Mouse (Mus musculus): ENCODE measurements around the gene Fer. TPM values are rescaled to one million over a fixed set of nuclear protein-coding genes. Genes with fewer than 3 reads are reported as not detected.
"Not testable (repeated sequence)": the region's sequence is repeated elsewhere in the genome, so short reads cannot be mapped to it uniquely, and the experiment has no call there.

Fer gene
- polyA plus RNA-seq, 1 experiment from 2014 or later: 37.9 TPM

DNA sequence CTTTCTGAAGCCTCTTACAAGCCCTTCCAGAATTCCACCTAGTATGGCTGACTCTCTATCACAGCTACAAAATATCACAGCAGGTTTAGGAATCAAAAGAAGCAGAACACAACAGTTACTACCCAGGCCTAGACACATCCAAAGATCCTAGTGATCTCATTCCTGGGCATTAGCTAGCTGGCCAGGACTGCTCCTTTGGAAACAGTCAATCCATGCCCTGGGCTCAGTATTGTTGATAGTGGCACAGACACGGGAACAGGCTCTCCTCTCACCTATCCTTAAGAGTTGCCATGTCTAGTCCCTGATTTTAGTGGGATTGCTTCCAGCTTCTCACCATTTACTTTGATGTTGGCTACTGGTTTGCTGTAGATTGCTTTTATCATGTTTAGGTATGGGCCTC lies 20.6 kb upstream of the Fer start:
- Histone ChIP-seq H3K9ac (no peak overlapping the region), H3K4me2 (no peak overlapping the region), H3K36me3 (no peaks in the 10 kb centered on the region), H3K27ac (no peak overlapping the region), H3K4me3 (no peak overlapping the region), H3K27me3 (no peaks in the 10 kb centered on the region), H3K4me1 (replicated peaks) (no peaks in the 10 kb centered on the region), H3K9me3 (no peaks in the 10 kb centered on the region)
- ATAC-seq (ENCODE audit: low FRiP score): no peak
- 83% methylated on average over 1 of the region's 1 CpGs for WGBS

DNA sequence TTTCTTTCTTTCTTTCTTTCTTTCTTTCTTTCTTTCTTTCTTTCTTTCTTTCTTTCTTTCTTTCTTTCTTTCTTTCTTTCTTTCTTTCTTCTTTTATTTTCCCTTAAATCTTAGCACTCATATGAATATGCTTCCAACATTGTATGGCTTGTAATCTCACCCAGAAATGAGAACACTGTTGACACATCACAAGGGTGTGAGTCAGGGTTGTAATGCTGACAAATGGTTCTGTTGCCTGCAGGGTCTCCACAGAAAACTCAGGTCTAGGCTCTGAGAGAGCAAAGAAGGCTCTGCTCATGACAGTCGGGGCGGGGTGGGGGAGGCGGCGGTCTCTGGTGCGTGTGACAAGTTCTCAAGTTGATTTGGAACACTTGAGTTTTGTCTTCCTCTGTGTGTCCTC lies 17.9 kb upstream of the Fer start:
- WGBS: 77% methylated on average over 5 of the region's 5 CpGs
- no peak for ATAC-seq (ENCODE audit: low FRiP score)
- H3K4me1 ChIP-seq (replicated peaks): peaks cover 6% of the 10 kb centered on the region; the same call in 1 of the 2 replicates

DNA sequence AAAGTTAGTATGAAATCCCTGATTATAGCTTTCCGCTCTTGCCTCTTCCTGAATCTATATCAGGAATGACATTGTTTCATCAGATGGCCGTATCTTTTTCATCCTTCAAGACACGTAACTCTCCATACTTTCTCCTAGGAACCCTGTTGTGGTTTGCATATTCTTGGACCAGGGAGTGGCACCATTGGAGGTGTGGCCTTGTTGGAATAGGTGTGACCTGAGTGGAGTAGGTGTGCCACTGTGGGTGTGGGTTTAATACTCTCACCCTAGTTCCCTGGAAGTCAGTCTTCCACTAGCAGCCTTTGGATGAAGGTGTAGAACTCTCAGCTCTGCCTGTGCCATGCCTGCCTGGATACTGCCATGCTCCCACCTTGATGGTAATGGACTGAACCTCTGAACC lies 17.1 kb upstream of the Fer start:
- WGBS: 95% methylated on average over 3 of the region's 3 CpGs
- ATAC-seq (ENCODE audit: low FRiP score); H3K27me3 ChIP-seq: not testable (repeated sequence)

More for the DNA sequence above, 17.9 kb upstream of the Fer start:
- Histone ChIP-seq H3K9me3 (no peaks in the 10 kb centered on the region), H3K27me3 (no peaks in the 10 kb centered on the region), H3K36me3 (no peaks in the 10 kb centered on the region), H3K9ac (no peak overlapping the region), H3K4me2 (no peak overlapping the region), H3K4me3 (no peak overlapping the region), H3K27ac (no peak overlapping the region)

DNA sequence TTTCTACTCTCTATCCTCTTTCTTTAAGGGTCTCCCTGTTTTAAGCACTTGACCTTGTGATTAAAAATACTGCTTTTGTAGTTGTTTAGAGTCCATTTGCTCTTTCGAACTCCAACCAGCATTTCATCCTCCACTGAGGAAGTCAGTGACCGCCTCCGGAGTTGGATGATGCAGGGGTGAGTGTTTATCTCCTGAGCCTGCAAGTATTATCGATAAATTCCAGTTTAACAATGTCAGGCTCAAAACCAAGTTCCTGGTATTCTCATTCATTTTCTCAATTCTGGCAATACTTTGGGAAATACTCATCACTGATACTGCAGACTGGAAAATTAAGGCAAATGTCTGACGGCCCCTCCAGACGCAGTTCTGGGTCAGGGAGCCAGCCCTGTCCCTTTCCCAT lies 13.7 kb upstream of the Fer start:
- Histone ChIP-seq H3K4me1 (replicated peaks) (peaks cover 6% of the 10 kb centered on the region; the same call in 1 of the 2 replicates), H3K36me3 (no peaks in the 10 kb centered on the region), H3K9me3 (no peaks in the 10 kb centered on the region), H3K4me3 (peak overlapping the region; percentile 52), H3K4me2 (peak overlapping the region; percentile 57), H3K27me3 (no peaks in the 10 kb centered on the region), H3K9ac (peak overlapping the region; percentile 79), H3K27ac (peak overlapping the region; percentile 78)
- peak; percentile 70 for ATAC-seq (ENCODE audit: low FRiP score)
- WGBS: 10% methylated on average over 6 of the region's 6 CpGs

More for the DNA sequence above, 17.1 kb upstream of the Fer start:
- H3K9ac ChIP-seq; H3K36me3 ChIP-seq; H3K4me2 ChIP-seq; H3K9me3 ChIP-seq; H3K4me3 ChIP-seq; H3K27ac ChIP-seq; H3K4me1 ChIP-seq (replicated peaks): not testable (repeated sequence)

DNA sequence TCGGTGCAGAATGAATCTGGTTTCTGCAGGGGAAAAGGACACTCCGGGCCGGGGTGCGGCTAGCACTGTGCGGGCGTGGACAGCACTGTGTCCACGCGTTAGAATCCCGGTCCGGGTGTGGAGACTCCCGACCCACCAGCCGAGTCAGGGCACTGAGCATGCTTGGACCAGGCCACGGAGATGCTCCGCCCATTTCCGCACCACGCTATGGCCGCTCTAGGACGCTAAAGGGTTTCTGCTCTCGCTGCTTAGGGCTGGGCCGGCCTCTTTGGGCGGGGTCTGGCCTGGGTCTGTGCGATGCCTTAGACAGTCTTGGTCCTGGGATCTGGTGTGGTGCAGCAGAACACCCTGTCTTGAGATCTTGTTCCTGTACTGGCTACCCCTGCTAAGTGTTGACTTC lies 13.3 kb upstream of the Fer start:
- peak overlapping the region; percentile 79 for H3K9ac ChIP-seq
- no peaks in the 10 kb centered on the region for H3K9me3 ChIP-seq
- peaks cover 6% of the 10 kb centered on the region; the same call in 1 of the 2 replicates for H3K4me1 ChIP-seq (replicated peaks)
- WGBS: 0% methylated on average over 22 of the region's 22 CpGs
- H3K27me3 ChIP-seq: no peaks in the 10 kb centered on the region
- ATAC-seq (ENCODE audit: low FRiP score): peak; percentile 99
- peak overlapping the region; percentile 57 for H3K4me2 ChIP-seq
- H3K36me3 ChIP-seq: no peaks in the 10 kb centered on the region
- peak overlapping the region; percentile 78 for H3K27ac ChIP-seq
- H3K4me3 ChIP-seq: peak overlapping the region; percentile 52

DNA sequence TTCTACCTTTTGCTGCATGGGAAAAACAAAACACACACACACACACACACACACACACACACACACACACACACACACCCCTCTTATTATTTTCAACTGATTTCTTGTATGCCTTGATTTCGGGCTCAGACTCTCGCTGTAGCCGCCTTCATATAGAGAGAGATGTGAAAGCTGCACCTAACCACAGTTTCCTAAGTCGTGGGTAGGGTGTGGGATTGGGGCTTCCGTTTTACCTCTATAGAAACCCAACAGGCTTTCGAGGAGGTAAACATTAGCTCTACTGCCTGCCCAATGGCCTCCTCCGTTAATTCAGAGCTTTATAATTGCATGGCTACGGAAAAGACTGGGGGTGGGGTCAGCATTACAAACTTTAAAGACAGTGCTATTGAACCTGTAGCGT lies 12.8 kb upstream of the Fer start:
- Histone ChIP-seq H3K27ac (no peak overlapping the region), H3K9ac (peak overlapping the region; percentile 79; the same call in 1 of the 2 replicates), H3K4me1 (replicated peaks) (peaks cover 6% of the 10 kb centered on the region; the same call in 1 of the 2 replicates), H3K4me3 (peak overlapping the region; percentile 52; the same call in 1 of the 2 replicates), H3K27me3 (no peaks in the 10 kb centered on the region), H3K9me3 (no peaks in the 10 kb centered on the region), H3K36me3 (no peaks in the 10 kb centered on the region), H3K4me2 (peak overlapping the region; percentile 57)
- 87% methylated on average over 9 of the region's 9 CpGs for WGBS
- ATAC-seq (ENCODE audit: low FRiP score): peak; percentile 36

DNA sequence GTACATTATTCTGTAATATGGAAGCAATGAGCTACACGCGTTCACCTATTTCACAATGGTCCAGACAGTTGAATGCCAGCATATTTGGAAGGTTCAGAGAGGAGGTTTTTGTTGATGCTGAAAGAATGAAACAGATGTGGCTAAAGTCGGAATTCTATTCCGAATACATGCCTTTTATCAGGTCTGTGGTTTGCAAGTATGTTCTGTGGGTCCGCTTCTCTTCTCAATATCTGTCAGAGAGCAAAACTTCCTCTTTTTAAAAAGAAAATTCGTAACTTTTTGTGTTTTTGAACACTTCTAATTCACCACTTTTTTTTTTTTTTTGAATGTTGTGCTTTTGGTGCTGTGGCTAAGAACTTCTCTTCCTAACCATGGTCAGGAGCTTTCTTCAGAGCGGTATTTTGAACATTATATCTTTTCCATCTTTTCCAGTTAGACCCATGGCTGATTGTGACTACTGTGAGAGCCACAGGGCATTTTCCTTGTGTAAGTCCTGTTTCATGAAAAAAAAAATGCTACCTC lies 5.8 kb upstream of the Fer start:
- Histone ChIP-seq H3K9ac (no peak overlapping the region), H3K9me3 (no peaks in the 10 kb centered on the region), H3K4me2 (no peak overlapping the region), H3K36me3 (no peaks in the 10 kb centered on the region), H3K27ac (no peak overlapping the region), H3K27me3 (no peaks in the 10 kb centered on the region), H3K4me1 (replicated peaks) (no peaks in the 10 kb centered on the region), H3K4me3 (no peak overlapping the region)
- WGBS: 88% methylated on average over 7 of the region's 7 CpGs
- ATAC-seq (ENCODE audit: low FRiP score): no peak

DNA sequence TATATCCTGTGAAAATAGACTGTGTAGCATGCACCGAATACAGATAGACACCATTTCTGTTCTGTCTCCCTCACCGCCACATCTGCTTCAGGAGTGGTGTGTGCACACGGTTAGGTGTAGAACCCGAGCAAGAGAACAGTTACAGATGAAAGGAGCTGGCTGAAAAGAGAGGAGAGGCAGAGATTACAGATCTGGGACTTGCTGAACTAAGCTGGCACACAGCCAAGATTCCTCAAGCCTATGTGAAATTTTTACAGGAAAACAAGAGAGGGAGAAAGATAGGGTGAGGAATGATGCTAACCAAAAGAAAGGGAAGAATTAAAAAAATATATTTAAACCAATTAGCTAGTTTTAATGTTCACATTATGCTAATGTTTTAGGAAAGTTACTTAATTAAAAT lies 1.9 kb upstream of the Fer start:
- Histone ChIP-seq H3K27ac (no peak overlapping the region), H3K36me3 (no peaks in the 10 kb centered on the region), H3K4me3 (no peak overlapping the region), H3K4me2 (no peak overlapping the region), H3K4me1 (replicated peaks) (peaks cover 13% of the 10 kb centered on the region), H3K9ac (no peak overlapping the region), H3K27me3 (no peaks in the 10 kb centered on the region), H3K9me3 (no peaks in the 10 kb centered on the region)
- no peak for ATAC-seq (ENCODE audit: low FRiP score)
- WGBS: 62% methylated on average over 4 of the region's 4 CpGs

DNA sequence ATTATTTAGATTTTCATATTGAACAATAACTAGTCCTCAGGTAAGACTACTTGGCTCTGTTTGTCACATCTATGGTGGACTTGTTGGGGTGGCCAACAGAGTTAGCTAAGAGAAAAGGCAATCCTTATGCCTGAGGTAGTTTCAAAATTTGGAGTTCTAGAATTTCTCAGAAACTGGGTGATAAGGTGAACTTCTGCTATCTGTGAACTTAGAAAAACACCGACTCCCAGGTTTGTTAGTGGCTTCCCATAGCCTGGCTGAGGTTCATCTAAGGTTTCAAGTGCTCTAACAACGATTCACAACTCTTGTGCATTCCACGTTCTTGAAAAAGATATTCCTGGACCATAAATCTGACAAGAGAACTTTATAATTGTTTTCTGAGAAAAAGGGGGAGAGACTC lies 463 bp upstream of the Fer start:
- 75% methylated on average over 3 of the region's 3 CpGs for WGBS
- H3K27ac ChIP-seq: no peak overlapping the region
- H3K4me2 ChIP-seq: peak overlapping the region; percentile 83
- no peaks in the 10 kb centered on the region for H3K27me3 ChIP-seq
- no peak for ATAC-seq (ENCODE audit: low FRiP score)
- H3K4me1 ChIP-seq (replicated peaks): peaks cover 13% of the 10 kb centered on the region
- no peak overlapping the region for H3K9ac ChIP-seq
- no peaks in the 10 kb centered on the region for H3K9me3 ChIP-seq
- H3K36me3 ChIP-seq: no peaks in the 10 kb centered on the region
- no peak overlapping the region for H3K4me3 ChIP-seq

DNA sequence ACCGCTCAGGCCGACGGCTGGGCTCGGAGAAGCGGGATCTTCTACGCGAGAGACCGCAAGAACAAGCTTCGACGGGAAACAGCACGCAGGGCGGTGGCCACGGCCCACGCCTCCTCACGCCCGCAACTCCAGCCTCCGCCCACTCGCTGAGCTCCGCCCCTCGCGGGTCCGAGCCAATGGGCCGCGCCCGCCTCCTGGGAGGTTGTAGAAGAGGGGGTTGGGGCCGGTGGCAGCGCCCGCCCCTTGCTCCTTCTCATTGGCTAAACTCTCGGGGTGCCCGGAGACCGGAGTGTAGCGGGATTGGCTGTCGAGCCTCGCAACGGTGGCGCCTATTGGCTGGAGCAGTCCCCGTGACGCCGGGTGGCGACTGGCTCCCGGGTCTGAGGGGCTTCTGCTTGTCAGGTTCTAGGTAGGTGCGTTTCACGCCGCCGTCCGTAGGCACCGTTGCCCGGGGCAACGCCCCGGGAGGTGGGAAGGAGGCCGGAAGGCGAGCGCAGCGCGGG lies 836 bp downstream of the Fer start, which contains the start of gene A930002H24Rik:
Gene A930002H24Rik (minus strand): TSS at position 145 of the 503 bp plus-strand sequence.
- Histone ChIP-seq H3K27me3 (no peaks in the 10 kb centered on the region), H3K9me3 (no peaks in the 10 kb centered on the region), H3K4me1 (replicated peaks) (peaks cover 13% of the 10 kb centered on the region), H3K4me3 (peak within 1 kb of the TSS; percentile 84), H3K9ac (peak within 1 kb of the TSS; percentile 95), H3K36me3 (no peaks in the 10 kb centered on the region), H3K27ac (peak within 1 kb of the TSS; percentile 94), H3K4me2 (peak within 1 kb of the TSS; percentile 83)
- WGBS: under 1% methylated on average over 55 of the region's 55 CpGs
- ATAC-seq (ENCODE audit: low FRiP score): peak; percentile 99

DNA sequence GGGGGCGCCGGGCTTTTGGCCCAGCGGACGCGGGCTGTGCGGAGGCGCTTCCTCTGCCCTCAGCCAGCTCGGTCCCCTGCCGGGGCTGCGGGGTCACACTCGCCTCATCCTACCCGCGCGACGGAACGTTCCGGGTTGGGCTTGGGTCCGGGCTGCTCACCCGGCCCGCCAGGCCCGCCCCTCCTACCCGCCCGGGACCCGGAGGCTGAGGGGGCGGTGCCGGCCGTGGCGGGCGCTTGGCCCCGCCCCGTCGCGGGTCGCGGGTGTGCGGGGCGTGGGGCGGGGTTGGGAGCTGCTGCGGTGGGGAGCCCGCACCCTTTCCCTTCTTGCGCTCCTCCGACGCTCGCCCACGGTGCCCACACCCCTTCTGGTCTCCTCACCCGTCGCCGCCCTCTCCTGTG lies 1.3 kb downstream of the Fer start:
- peak overlapping the region; percentile 81 for H3K4me2 ChIP-seq
- H3K36me3 ChIP-seq: no peaks in the 10 kb centered on the region
- peaks cover 13% of the 10 kb centered on the region for H3K4me1 ChIP-seq (replicated peaks)
- H3K9me3 ChIP-seq: no peaks in the 10 kb centered on the region
- no peaks in the 10 kb centered on the region for H3K27me3 ChIP-seq
- WGBS: under 1% methylated on average over 40 of the region's 48 CpGs
- H3K27ac ChIP-seq: peak overlapping the region; percentile 94
- ATAC-seq (ENCODE audit: low FRiP score): peak; percentile 86
- peak overlapping the region; percentile 95 for H3K9ac ChIP-seq
- peak overlapping the region; percentile 84 for H3K4me3 ChIP-seq

DNA sequence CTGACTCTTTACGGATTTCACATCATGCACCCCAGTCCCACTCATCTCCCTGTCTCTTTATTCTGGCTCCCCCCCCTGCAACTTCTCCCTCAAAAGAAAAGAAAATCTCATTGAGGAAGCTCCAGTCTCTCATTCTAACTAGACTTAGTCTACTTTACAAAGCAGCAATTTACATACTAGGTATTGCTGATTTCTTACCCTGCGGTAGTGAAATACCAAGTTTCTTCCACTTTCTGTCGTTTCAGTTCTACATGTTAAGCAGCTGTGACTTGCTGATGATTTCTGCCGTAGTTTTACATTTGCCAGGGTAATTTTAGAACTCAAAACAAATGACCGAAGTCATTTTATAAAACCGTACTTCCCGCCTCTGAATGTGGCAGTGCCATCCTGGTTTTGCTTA lies 8.9 kb downstream of the Fer start:
- ATAC-seq (ENCODE audit: low FRiP score): no peak
- Histone ChIP-seq H3K9ac (no peak overlapping the region), H3K4me1 (replicated peaks) (no peaks in the 10 kb centered on the region), H3K36me3 (no peaks in the 10 kb centered on the region), H3K27me3 (no peaks in the 10 kb centered on the region), H3K27ac (no peak overlapping the region), H3K9me3 (no peaks in the 10 kb centered on the region), H3K4me2 (no peak overlapping the region), H3K4me3 (no peak overlapping the region)
- 94% methylated on average over 7 of the region's 7 CpGs for WGBS

DNA sequence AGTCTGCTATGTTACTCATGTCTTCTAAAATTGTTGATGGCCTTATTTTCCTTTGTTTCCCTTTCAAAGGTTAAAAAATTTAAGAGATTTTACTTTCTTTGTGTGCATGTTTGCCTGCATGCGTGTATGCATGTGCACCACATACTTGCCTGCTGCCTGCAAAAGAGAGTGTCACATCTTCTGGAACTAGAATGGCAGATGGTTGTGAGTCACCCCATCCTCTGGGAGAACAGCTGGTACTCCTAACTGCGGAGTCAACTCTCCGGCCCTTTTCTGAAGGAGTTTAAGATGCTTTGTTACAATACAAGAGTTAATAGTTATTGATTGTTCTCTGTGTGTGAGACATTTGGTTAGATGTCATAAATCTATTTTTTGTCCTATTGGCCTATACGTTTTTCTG lies 16.0 kb downstream of the Fer start:
- Histone ChIP-seq H3K9ac (no peak overlapping the region), H3K36me3 (no peaks in the 10 kb centered on the region), H3K4me2 (no peak overlapping the region), H3K4me1 (replicated peaks) (no peaks in the 10 kb centered on the region), H3K9me3 (no peaks in the 10 kb centered on the region), H3K4me3 (no peak overlapping the region), H3K27me3 (no peaks in the 10 kb centered on the region), H3K27ac (0 out of 2 replicates have a peak overlapping the region, but pooled peaks have one; percentile 8)
- peak; percentile 52; the same call in 1 of the 2 replicates for ATAC-seq (ENCODE audit: low FRiP score)
- WGBS: 64% methylated on average over 4 of the region's 4 CpGs

Measured in hindbrain, embryonic 13.5 days (tissue).